Mouse (Mus musculus): ENCODE measurements around the gene Pla2g4b.

GRCm38 (mm10) chr2:120044101-120044603 lies 10.9 kb downstream of the Pla2g4b start:
- TF ChIP-seq CTCF (IDR thresholded peaks at IDR 0.05): no peak
- no peak for TF ChIP-seq EP300 (IDR thresholded peaks at IDR 0.05)
